ENCODE assay signal across 16 mouse cellular contexts in genomic region chr11:102411061-102411460, GRCm38 (mm10). TPM values are rescaled to one million over a fixed set of nuclear protein-coding genes. Genes with fewer than 3 reads are reported as not detected.
DNase-seq lines count a peak whose midpoint lies in the region; ATAC-seq and TF ChIP-seq lines count a peak whose summit lies in the region.
"Had no signal": no experiment of that assay in that cellular context is flagged by ENCODE, and none has a peak within 500 bp of the region (broad histone marks: within the 10 kb centered on the region; RNA-seq: fewer than 3 reads in every experiment).

No protein-coding gene starts in this region.

- H3K36me3 ChIP-seq in heart, embryonic 13.5 days, result no peaks in the 10 kb centered on the region
- no peaks in the 10 kb centered on the region for H3K36me3 ChIP-seq in lung, embryonic 16.5 days (ENCODE audit: control insufficient read depth, insufficient read depth, low read length)
- no peaks in the 10 kb centered on the region for H3K36me3 ChIP-seq in stomach, embryonic 16.5 days (ENCODE audit: control insufficient read depth, insufficient read depth, low read length)
- H3K36me3 ChIP-seq: heart, embryonic 12.5 days; hindbrain, embryonic 13.5 days; intestine, embryonic 15.5 days; midbrain, embryonic 10.5 days; neural tube, embryonic 13.5 days; stomach, embryonic 15.5 days had no signal

- no peak overlapping the region for H3K4me3 ChIP-seq in heart, embryonic 13.5 days
- H3K4me3 ChIP-seq in lung, embryonic 16.5 days (ENCODE audit: low read length), result no peak overlapping the region
- no peak overlapping the region for H3K4me3 ChIP-seq in embryonic fibroblast, embryonic 13.5 days (ENCODE audit: insufficient read depth, low read length)
- H3K4me3 ChIP-seq in stomach, embryonic 16.5 days (replicated peaks; ENCODE audit: low read length), result no peak overlapping the region
- H3K4me3 ChIP-seq: heart, embryonic 12.5 days; hindbrain, embryonic 13.5 days; intestine, embryonic 15.5 days; neural tube, embryonic 13.5 days; stomach, embryonic 15.5 days had no signal

- TF ChIP-seq POLR2A in embryonic fibroblast, embryonic 13.5 days (IDR thresholded peaks at IDR 0.05; ENCODE audit: low read depth, low read length), result no peak

- peaks cover 26% of the 10 kb centered on the region for H3K4me1 ChIP-seq in heart, embryonic 13.5 days
- peaks cover 10% of the 10 kb centered on the region for H3K4me1 ChIP-seq in lung, embryonic 16.5 days (replicated peaks; ENCODE audit: control insufficient read depth, insufficient read depth, low read length)
- peaks cover 4% of the 10 kb centered on the region for H3K4me1 ChIP-seq in embryonic fibroblast, embryonic 13.5 days (ENCODE audit: control insufficient read depth, insufficient read depth, low read length)
- H3K4me1 ChIP-seq in stomach, embryonic 16.5 days (ENCODE audit: control insufficient read depth, insufficient read depth, low read length), result peaks cover 18% of the 10 kb centered on the region

- no peak for ATAC-seq in heart, embryonic 13.5 days (ENCODE audit: extremely low read depth, insufficient number of reproducible peaks, low FRiP score, low TSS enrichment)
- no peak for ATAC-seq in lung, embryonic 16.5 days (ENCODE audit: low read depth)
- no peak for ATAC-seq in stomach, embryonic 16.5 days (ENCODE audit: insufficient read depth, low FRiP score)
- ATAC-seq: intestine, embryonic 15.5 days had no signal

- WGBS in heart, embryonic 13.5 days, result 78% methylated on average over 3 of the region's 3 CpGs
- WGBS in lung, embryonic 16.5 days, result 56% methylated on average over 3 of the region's 3 CpGs
- 71% methylated on average over 3 of the region's 3 CpGs for WGBS in stomach, embryonic 16.5 days

- no peak for TF ChIP-seq CTCF in embryonic fibroblast, embryonic 13.5 days (IDR thresholded peaks at IDR 0.05; ENCODE audit: borderline replicate concordance, insufficient read depth, low read length)

- H3K9me3 ChIP-seq in heart, embryonic 13.5 days, result no peaks in the 10 kb centered on the region
- no peaks in the 10 kb centered on the region for H3K9me3 ChIP-seq in lung, embryonic 16.5 days (ENCODE audit: control insufficient read depth, low read length)
- H3K9me3 ChIP-seq in stomach, embryonic 16.5 days (replicated peaks; ENCODE audit: control insufficient read depth, low read length), result no peaks in the 10 kb centered on the region
- H3K9me3 ChIP-seq: G1E; heart, embryonic 12.5 days; hindbrain, embryonic 13.5 days; intestine, embryonic 15.5 days; midbrain, embryonic 10.5 days; neural tube, embryonic 13.5 days; stomach, embryonic 15.5 days had no signal

- H3K4me2 ChIP-seq in heart, embryonic 13.5 days, result peak overlapping the region; percentile 40; the same call in 1 of the 2 replicates
- H3K4me2 ChIP-seq in lung, embryonic 16.5 days (ENCODE audit: low read depth, low read length), result no peak overlapping the region
- no peak overlapping the region for H3K4me2 ChIP-seq in stomach, embryonic 16.5 days (ENCODE audit: low read depth, low read length)
- H3K4me2 ChIP-seq: hindbrain, embryonic 13.5 days; intestine, embryonic 15.5 days; neural tube, embryonic 13.5 days; stomach, embryonic 15.5 days had no signal

- H3K9ac ChIP-seq in heart, embryonic 13.5 days, result peak overlapping the region; percentile 52; the same call in 1 of the 2 replicates
- H3K9ac ChIP-seq in lung, embryonic 16.5 days (ENCODE audit: low read length), result 0 out of 2 replicates have a peak overlapping the region, but pooled peaks have one; percentile 6
- H3K9ac ChIP-seq in stomach, embryonic 16.5 days (ENCODE audit: low read length), result peak overlapping the region; percentile 43; the same call in 1 of the 2 replicates
- H3K9ac ChIP-seq: heart, embryonic 12.5 days; hindbrain, embryonic 13.5 days; intestine, embryonic 15.5 days; neural tube, embryonic 13.5 days; stomach, embryonic 15.5 days had no signal

- no peak for DNase-seq in heart, postnatal 36 days
- DNase-seq in lung, postnatal 14 days, result no peak
- DNase-seq in spleen, adult 12 weeks (ENCODE audit: low spot score), result no peak

- no peak overlapping the region for H3K27ac ChIP-seq in heart, embryonic 13.5 days (replicated peaks)
- H3K27ac ChIP-seq in lung, embryonic 16.5 days (ENCODE audit: low read length), result no peak overlapping the region
- H3K27ac ChIP-seq in embryonic fibroblast, embryonic 13.5 days (ENCODE audit: insufficient read depth, low read length), result peak overlapping the region; percentile 84
- no peak overlapping the region for H3K27ac ChIP-seq in stomach, embryonic 16.5 days (ENCODE audit: low read length)
- H3K27ac ChIP-seq: hindbrain, embryonic 13.5 days; intestine, embryonic 15.5 days; midbrain, embryonic 10.5 days; neural tube, embryonic 13.5 days; stomach, embryonic 15.5 days had no signal

- H3K27me3 ChIP-seq in heart, embryonic 13.5 days (replicated peaks), result peaks cover 3% of the 10 kb centered on the region; the same call in 1 of the 2 replicates
- H3K27me3 ChIP-seq in lung, embryonic 16.5 days (ENCODE audit: control insufficient read depth, insufficient read depth, low read depth, low read length), result no peaks in the 10 kb centered on the region
- H3K27me3 ChIP-seq in stomach, embryonic 16.5 days (ENCODE audit: control insufficient read depth, insufficient read depth, low read length), result no peaks in the 10 kb centered on the region
- H3K27me3 ChIP-seq: heart, embryonic 12.5 days; intestine, embryonic 15.5 days; neural tube, embryonic 13.5 days; stomach, embryonic 15.5 days had no signal

- intact Hi-C loops in heart, postnatal 36 days (cut with DNase I), result loop anchor here (1.0 kb wide), 1 partner anchor 102 kb away; no protein-coding TSS in a partner anchor

RNA-seq across cellular contexts. Expression of gene Slc25a39, which starts 3.3 kb away (rescaled TPM):
- polyA plus RNA-seq in heart, embryonic 13.5 days (2015; fragmentation: Nextera tagmentation; extraction: Ambion mirVana), result 287 and 294 TPM in 2 replicates
- 100 to 1,000 TPM; 174 to 183 TPM for total RNA-seq in heart, postnatal 36 days (2021)
- 234 and 252 TPM in 2 replicates for polyA plus RNA-seq in lung, embryonic 16.5 days (2015; fragmentation: Nextera tagmentation; extraction: Ambion mirVana)
- polyA plus RNA-seq in embryonic fibroblast, embryonic 13.5 days (2011; ENCODE audit: insufficient read length, low read depth, missing spikeins), result 164 and 174 TPM in 2 replicates
- 239 and 243 TPM in 2 replicates for polyA plus RNA-seq in stomach, embryonic 16.5 days (2015; fragmentation: Nextera tagmentation; extraction: Ambion mirVana)

RNA-seq across cellular contexts. Expression of gene Rundc3a, which starts 17.9 kb away (rescaled TPM):
- 1.1 and 1.7 TPM in 2 replicates for polyA plus RNA-seq in heart, embryonic 13.5 days (2015; fragmentation: Nextera tagmentation; extraction: Ambion mirVana)
- under 1 TPM in 1 of 2 experiments, not detected in 1; 0.19 TPM for total RNA-seq in heart, postnatal 36 days (2021)
- 1.8 and 2.9 TPM in 2 replicates for polyA plus RNA-seq in lung, embryonic 16.5 days (2015; fragmentation: Nextera tagmentation; extraction: Ambion mirVana)
- 0.86 TPM in 1 of 2 replicates, not detected in the other for polyA plus RNA-seq in embryonic fibroblast, embryonic 13.5 days (2011; ENCODE audit: insufficient read length, low read depth, missing spikeins)
- 6.8 and 7.6 TPM in 2 replicates for polyA plus RNA-seq in stomach, embryonic 16.5 days (2015; fragmentation: Nextera tagmentation; extraction: Ambion mirVana)
- total RNA-seq: gastrocnemius, postnatal 36 days had no signal
- polyA plus RNA-seq: G1E had no signal

RNA-seq across cellular contexts. Expression of gene Grn, which starts 19.1 kb away (rescaled TPM):
- polyA plus RNA-seq in heart, embryonic 13.5 days (2015; fragmentation: Nextera tagmentation; extraction: Ambion mirVana), result 220 and 224 TPM in 2 replicates
- total RNA-seq in heart, postnatal 36 days (2021), result 100 to 1,000 TPM; 113 to 122 TPM
- 195 and 201 TPM in 2 replicates for polyA plus RNA-seq in lung, embryonic 16.5 days (2015; fragmentation: Nextera tagmentation; extraction: Ambion mirVana)
- 226 and 252 TPM in 2 replicates for polyA plus RNA-seq in embryonic fibroblast, embryonic 13.5 days (2011; ENCODE audit: insufficient read length, low read depth, missing spikeins)
- polyA plus RNA-seq in stomach, embryonic 16.5 days (2015; fragmentation: Nextera tagmentation; extraction: Ambion mirVana), result 187 and 207 TPM in 2 replicates

RNA-seq across cellular contexts. Expression of gene Fam171a2, which starts 36.4 kb away (rescaled TPM):
- 2.8 and 2.9 TPM in 2 replicates for polyA plus RNA-seq in heart, embryonic 13.5 days (2015; fragmentation: Nextera tagmentation; extraction: Ambion mirVana)
- total RNA-seq in heart, postnatal 36 days (2021), result 1 to 10 TPM; 4.3 to 5.2 TPM
- 2.9 and 3.9 TPM in 2 replicates for polyA plus RNA-seq in lung, embryonic 16.5 days (2015; fragmentation: Nextera tagmentation; extraction: Ambion mirVana)
- 14.0 and 17.9 TPM in 2 replicates for polyA plus RNA-seq in embryonic fibroblast, embryonic 13.5 days (2011; ENCODE audit: insufficient read length, low read depth, missing spikeins)
- polyA plus RNA-seq in stomach, embryonic 16.5 days (2015; fragmentation: Nextera tagmentation; extraction: Ambion mirVana), result 2.5 and 3.3 TPM in 2 replicates
- polyA plus RNA-seq: CD4-positive, CD25-positive, alpha-beta regulatory T cell, adult 4 months had no signal

RNA-seq across cellular contexts. Expression of gene Slc4a1, which starts 45.1 kb away (rescaled TPM):
- 47.2 and 59.5 TPM in 2 replicates for polyA plus RNA-seq in heart, embryonic 13.5 days (2015; fragmentation: Nextera tagmentation; extraction: Ambion mirVana)
- total RNA-seq in heart, postnatal 36 days (2021), result 1 to 10 TPM; 2.1 to 7.8 TPM
- 8.9 and 18.2 TPM in 2 replicates for polyA plus RNA-seq in lung, embryonic 16.5 days (2015; fragmentation: Nextera tagmentation; extraction: Ambion mirVana)
- not detected in 2 replicates for polyA plus RNA-seq in embryonic fibroblast, embryonic 13.5 days (2011; ENCODE audit: insufficient read length, low read depth, missing spikeins)
- polyA plus RNA-seq in stomach, embryonic 16.5 days (2015; fragmentation: Nextera tagmentation; extraction: Ambion mirVana), result 38.9 and 47.2 TPM in 2 replicates
- polyA plus RNA-seq: CD4-positive, CD25-positive, alpha-beta regulatory T cell, adult 4 months had no signal
